Mouse (Mus musculus): ENCODE measurements around the gene Wdr35. TPM values are rescaled to one million over a fixed set of nuclear protein-coding genes. Genes with fewer than 3 reads are reported as not detected.
A peak's percentile ranks its signal among the peaks of the same experiment; 100 is the strongest.
"Not testable (repeated sequence)": the region's sequence is repeated elsewhere in the genome, so short reads cannot be mapped to it uniquely, and the experiment has no call there.

Gene Wdr35
- polyA plus RNA-seq (2015; fragmentation: Nextera tagmentation; extraction: Ambion mirVana) = 1.1 and 1.4 TPM in 2 replicates

DNA sequence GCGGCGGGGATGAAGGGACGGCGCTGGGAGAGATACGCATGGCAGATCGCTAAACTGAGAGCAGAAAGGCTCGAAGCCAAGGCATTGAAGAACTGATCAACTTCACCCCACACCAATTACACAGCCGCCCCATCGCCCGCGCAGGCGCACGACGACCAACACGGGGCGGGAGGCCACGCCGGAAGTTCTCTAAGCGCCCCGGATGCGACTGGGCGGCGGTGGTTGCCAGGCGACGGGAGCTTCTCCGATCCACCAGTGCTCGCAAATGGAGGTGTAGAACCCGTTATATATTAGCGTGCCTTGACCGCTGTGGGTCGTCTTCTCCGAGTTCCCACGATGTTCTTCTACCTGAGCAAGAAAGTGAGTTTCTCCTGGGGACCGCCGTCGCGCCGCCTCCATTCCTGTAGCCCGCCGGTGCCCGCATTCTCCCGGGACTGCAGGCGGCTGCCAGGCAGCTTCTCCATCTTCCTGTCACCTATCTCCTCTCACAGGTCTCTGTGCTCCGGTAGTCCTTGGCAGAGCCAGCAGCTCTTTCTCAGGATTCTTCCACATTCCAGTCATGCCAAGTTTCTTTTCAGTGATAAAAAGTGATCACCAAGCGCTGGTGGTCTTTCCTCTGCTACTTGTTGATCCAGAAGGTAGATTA is at the start of gene Wdr35:
Wdr35 (plus strand) TSS at position 73 of the 646 bp plus-strand sequence.
- no peaks in the 10 kb centered on the region for H3K27me3 ChIP-seq (ENCODE audit: insufficient read depth, low read length)
- no peak within 1 kb of the TSS for H3K9ac ChIP-seq (replicated peaks)
- peak; percentile 96 for ATAC-seq
- H3K9me3 ChIP-seq (ENCODE audit: low read length) = no peaks in the 10 kb centered on the region
- peak within 1 kb of the TSS; percentile 84 for H3K4me2 ChIP-seq (ENCODE audit: low read depth, low read length)
- peak; percentile 88 for DNase-seq
- peak within 1 kb of the TSS; percentile 61 for H3K4me3 ChIP-seq (ENCODE audit: low read depth, low read length)
- H3K27ac ChIP-seq (ENCODE audit: low read depth) = no peak within 1 kb of the TSS
- H3K4me1 ChIP-seq (ENCODE audit: insufficient read depth) = peaks cover 8% of the 10 kb centered on the region
- TF ChIP-seq EP300 (IDR thresholded peaks at IDR 0.05; ENCODE audit: low read depth) = no peak
- no peak for TF ChIP-seq CTCF (IDR thresholded peaks at IDR 0.05; ENCODE audit: low read depth)
- under 1% methylated on average over 44 of the region's 45 CpGs for WGBS (ENCODE audit: insufficient replicate concordance)
- H3K36me3 ChIP-seq (replicated peaks; ENCODE audit: insufficient read depth, low read length) = no peaks in the 10 kb centered on the region

DNA sequence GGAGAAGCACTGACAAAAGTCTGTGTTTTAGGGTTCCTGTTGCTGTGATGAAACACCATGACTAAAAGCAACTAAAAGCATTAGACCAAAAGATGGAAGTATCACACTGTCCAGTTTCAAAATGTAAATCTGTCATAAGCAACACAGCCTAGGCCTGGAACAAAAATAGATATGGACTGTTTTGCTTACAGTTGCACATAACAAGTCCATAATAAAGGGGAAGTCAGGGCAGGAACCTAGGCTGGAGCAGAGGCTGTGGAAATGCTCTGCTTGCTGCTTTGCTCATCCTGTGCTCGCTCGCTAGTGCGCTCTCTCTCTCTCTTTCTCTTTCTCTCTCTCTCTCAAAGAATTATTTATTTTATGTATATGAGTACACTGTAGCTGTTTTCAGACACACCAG is 46.0 kb upstream of the Wdr35 start:
- no peak overlapping the region; the same call in 1 of the 2 replicates for H3K4me2 ChIP-seq (ENCODE audit: low read depth, low read length)
- peaks cover 12% of the 10 kb centered on the region for H3K4me1 ChIP-seq (ENCODE audit: insufficient read depth)
- no peak for DNase-seq
- peak; percentile 44 for ATAC-seq
- no peaks in the 10 kb centered on the region for H3K27me3 ChIP-seq (ENCODE audit: insufficient read depth, low read length)
- 69% methylated on average over 3 of the region's 3 CpGs for WGBS (ENCODE audit: insufficient replicate concordance)
- no peak overlapping the region for H3K9ac ChIP-seq (replicated peaks)
- H3K27ac ChIP-seq (ENCODE audit: low read depth) = 0 out of 2 replicates have a peak overlapping the region, but pooled peaks have one; percentile 13
- H3K9me3 ChIP-seq (ENCODE audit: low read length) = no peaks in the 10 kb centered on the region
- peaks cover 7% of the 10 kb centered on the region for H3K36me3 ChIP-seq (replicated peaks; ENCODE audit: insufficient read depth, low read length)
- H3K4me3 ChIP-seq (ENCODE audit: low read depth, low read length) = no peak overlapping the region
- no peak for TF ChIP-seq CTCF (IDR thresholded peaks at IDR 0.05; ENCODE audit: low read depth)
- TF ChIP-seq EP300 (IDR thresholded peaks at IDR 0.05; ENCODE audit: low read depth) = no peak

DNA sequence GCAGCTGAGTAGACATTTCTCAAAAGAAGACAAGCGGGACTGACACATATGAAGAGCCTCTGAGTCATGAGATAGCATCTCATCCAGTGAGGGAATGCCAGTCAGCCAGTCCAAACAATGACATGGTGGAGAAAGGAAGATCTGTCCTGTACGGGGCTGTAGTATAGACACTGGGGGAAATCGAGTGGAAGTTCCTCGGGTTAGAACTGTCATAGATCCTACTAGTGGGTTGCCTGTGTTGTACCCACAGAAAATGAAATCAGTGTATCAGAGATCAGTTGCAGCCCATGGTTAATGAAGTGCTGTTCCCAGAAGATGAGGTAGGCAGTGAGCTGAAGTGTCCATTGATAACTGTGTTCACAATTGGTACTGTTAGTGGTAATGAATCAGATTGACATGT is 44.9 kb upstream of the Wdr35 start:
- H3K27ac ChIP-seq (ENCODE audit: low read depth) = no peak overlapping the region
- peaks cover 12% of the 10 kb centered on the region for H3K4me1 ChIP-seq (ENCODE audit: insufficient read depth)
- no peak for DNase-seq
- H3K9ac ChIP-seq (replicated peaks) = no peak overlapping the region
- TF ChIP-seq CTCF (IDR thresholded peaks at IDR 0.05; ENCODE audit: low read depth) (no peak), EP300 (IDR thresholded peaks at IDR 0.05; ENCODE audit: low read depth) (no peak)
- H3K36me3 ChIP-seq (replicated peaks; ENCODE audit: insufficient read depth, low read length) = peaks cover 11% of the 10 kb centered on the region
- H3K9me3 ChIP-seq (ENCODE audit: low read length) = no peaks in the 10 kb centered on the region
- WGBS (ENCODE audit: insufficient replicate concordance) = 68% methylated on average over 4 of the region's 4 CpGs
- H3K27me3 ChIP-seq (ENCODE audit: insufficient read depth, low read length) = no peaks in the 10 kb centered on the region
- ATAC-seq = peak; percentile 20; the same call in 1 of the 2 replicates
- no peak overlapping the region for H3K4me3 ChIP-seq (ENCODE audit: low read depth, low read length)
- no peak overlapping the region for H3K4me2 ChIP-seq (ENCODE audit: low read depth, low read length)

DNA sequence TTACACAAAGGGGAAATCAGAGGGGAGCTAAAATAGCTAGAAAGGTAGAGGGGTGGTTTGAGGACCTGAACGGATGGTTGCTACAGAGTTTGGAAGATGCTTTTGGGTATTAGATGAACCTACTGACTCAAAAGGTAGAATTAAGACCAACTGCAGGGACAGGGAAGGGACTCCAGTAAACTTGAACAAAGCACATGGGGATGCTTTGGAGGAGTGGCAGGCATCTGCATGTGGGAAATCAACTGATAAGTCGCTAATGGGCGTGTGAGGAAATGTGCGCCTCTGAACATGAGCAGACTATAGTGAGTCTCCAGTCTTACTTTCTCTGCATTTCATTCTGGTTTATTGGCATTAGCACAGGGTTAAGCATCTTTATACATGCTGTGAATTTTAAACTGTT is 42.6 kb upstream of the Wdr35 start:
- H3K27ac ChIP-seq (ENCODE audit: low read depth) = no peak overlapping the region
- no peak for ATAC-seq
- TF ChIP-seq EP300 (IDR thresholded peaks at IDR 0.05; ENCODE audit: low read depth) = no peak
- TF ChIP-seq CTCF (IDR thresholded peaks at IDR 0.05; ENCODE audit: low read depth) = no peak
- no peak overlapping the region for H3K4me2 ChIP-seq (ENCODE audit: low read depth, low read length)
- H3K27me3 ChIP-seq (ENCODE audit: insufficient read depth, low read length) = no peaks in the 10 kb centered on the region
- H3K9ac ChIP-seq (replicated peaks) = no peak overlapping the region
- no peak for DNase-seq
- no peak overlapping the region for H3K4me3 ChIP-seq (ENCODE audit: low read depth, low read length)
- peaks cover 5% of the 10 kb centered on the region for H3K4me1 ChIP-seq (ENCODE audit: insufficient read depth)
- no peaks in the 10 kb centered on the region for H3K9me3 ChIP-seq (ENCODE audit: low read length)
- peaks cover 26% of the 10 kb centered on the region for H3K36me3 ChIP-seq (replicated peaks; ENCODE audit: insufficient read depth, low read length)
- WGBS (ENCODE audit: insufficient replicate concordance) = 55% methylated on average over 4 of the region's 4 CpGs

DNA sequence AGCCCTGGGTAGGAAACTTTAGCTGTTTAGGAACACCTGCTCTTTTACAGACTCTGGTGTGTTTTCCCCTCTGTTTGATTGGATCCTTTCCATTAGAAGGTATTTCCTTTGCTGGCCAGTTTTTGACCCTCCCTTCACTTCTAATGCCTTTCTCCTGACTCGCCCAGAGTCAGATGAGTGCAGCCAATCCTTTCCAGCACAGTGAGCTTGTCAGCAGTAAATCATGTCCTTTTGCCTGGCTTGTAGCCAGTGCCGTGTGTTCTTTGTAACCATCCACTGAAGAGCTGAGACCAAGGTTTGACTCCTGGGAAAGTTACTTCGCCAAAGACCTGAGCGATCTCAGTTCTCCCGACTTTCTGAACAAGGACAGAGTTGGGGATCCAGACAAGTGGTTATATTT is 38.3 kb upstream of the Wdr35 start:
- Histone ChIP-seq H3K4me3 (ENCODE audit: low read depth, low read length) (no peak overlapping the region), H3K36me3 (replicated peaks; ENCODE audit: insufficient read depth, low read length) (peaks cover 57% of the 10 kb centered on the region), H3K4me2 (ENCODE audit: low read depth, low read length) (no peak overlapping the region), H3K27ac (ENCODE audit: low read depth) (no peak overlapping the region), H3K27me3 (ENCODE audit: insufficient read depth, low read length) (no peaks in the 10 kb centered on the region), H3K9me3 (ENCODE audit: low read length) (no peaks in the 10 kb centered on the region), H3K4me1 (ENCODE audit: insufficient read depth) (no peaks in the 10 kb centered on the region; the same call in 1 of the 2 replicates), H3K9ac (replicated peaks) (no peak overlapping the region)
- ATAC-seq (no peak; the same call in 1 of the 2 replicates), DNase-seq (no peak)
- TF ChIP-seq CTCF (IDR thresholded peaks at IDR 0.05; ENCODE audit: low read depth) = no peak
- TF ChIP-seq EP300 (IDR thresholded peaks at IDR 0.05; ENCODE audit: low read depth) = no peak
- WGBS (ENCODE audit: insufficient replicate concordance) = 77% methylated on average over 5 of the region's 5 CpGs

DNA sequence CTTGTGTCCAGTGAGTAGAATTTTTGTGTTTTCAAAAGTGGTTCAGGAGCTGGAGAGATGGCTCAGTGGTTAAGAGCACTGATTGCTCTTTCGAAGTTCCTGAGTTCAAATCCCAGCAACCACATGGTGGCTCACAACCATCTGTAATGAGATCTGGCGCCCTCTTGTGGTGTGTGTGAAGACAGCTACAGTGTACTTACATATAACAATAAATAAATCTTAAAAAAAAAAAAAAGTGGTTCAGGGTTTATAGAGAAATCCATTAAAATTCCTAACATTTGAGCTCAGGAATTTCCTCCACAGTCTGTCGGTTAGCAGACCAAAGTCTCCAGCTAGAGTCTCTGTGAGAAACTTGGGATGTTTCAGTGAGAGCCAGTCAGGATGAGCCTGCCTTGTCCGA is 37.5 kb upstream of the Wdr35 start:
- not testable (repeated sequence) for ATAC-seq

More for the DNA sequence above, 37.5 kb upstream of the Wdr35 start:
- H3K27ac ChIP-seq (ENCODE audit: low read depth); H3K4me1 ChIP-seq (ENCODE audit: insufficient read depth); DNase-seq; H3K27me3 ChIP-seq (ENCODE audit: insufficient read depth, low read length); H3K4me3 ChIP-seq (ENCODE audit: low read depth, low read length); H3K4me2 ChIP-seq (ENCODE audit: low read depth, low read length); H3K9me3 ChIP-seq (ENCODE audit: low read length); H3K9ac ChIP-seq (replicated peaks): not testable (repeated sequence)
- WGBS (ENCODE audit: insufficient replicate concordance) = 69% methylated on average over 4 of the region's 4 CpGs
- H3K36me3 ChIP-seq (replicated peaks; ENCODE audit: insufficient read depth, low read length) = peaks cover 57% of the 10 kb centered on the region
- TF ChIP-seq CTCF (IDR thresholded peaks at IDR 0.05; ENCODE audit: low read depth) = peak; percentile 52
